Mouse (Mus musculus): ENCODE results near the gene Ror1. TPM values are rescaled to one million over a fixed set of nuclear protein-coding genes. Genes with fewer than 3 reads are reported as not detected.

Gene Ror1
- total RNA-seq, 2 experiments from 2014 or later, result 9.6 to 10.7 TPM

DNA sequence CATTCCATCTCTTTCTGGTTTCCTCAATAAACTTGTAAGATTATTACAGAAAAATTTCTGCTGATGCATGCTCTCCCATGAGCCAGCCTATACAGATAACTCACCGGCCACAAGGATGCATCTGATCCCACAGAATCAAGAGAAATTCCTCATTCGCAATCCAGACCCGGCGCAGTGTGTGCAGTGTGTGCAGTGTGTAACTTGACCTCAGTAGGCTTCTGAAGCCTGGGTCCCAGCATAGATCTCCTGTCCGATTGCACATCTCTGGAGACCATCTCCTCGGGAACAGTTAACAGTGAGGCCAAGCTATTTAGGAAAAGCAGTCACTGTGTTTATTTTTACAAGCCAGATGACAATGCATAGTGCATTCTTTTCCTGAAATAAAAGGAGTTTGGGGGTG lies 280.6 kb downstream of the Ror1 start:
- no peak for DNase-seq (ENCODE audit: low spot score in 2 of 2)

DNA sequence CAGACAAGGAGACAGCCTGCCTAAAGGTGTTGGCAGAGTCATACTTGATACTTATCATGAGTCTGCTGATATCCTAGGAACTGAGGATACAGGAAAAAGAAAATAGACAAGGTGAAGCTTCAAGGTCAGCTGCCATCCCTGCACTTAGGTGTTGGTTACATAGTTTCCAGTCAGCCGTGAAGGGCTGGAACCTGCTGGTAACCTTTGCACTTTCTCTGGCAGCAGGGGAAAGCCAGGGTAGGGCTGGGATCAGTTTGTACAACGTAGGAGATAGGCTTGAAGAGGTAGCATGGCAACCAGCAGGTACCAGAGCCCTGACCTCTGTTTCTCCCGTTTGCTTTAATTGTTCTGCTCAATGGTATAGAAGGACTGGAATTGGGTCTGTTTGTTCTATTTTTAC lies 281.6 kb downstream of the Ror1 start:
- no peak for DNase-seq (ENCODE audit: low spot score in 2 of 2)

- DNase-seq (ENCODE audit: low spot score in 2 of 2), result no peak
Measured at GRCm38 (mm10) chr4:100377996-100378395, 282.4 kb downstream of the Ror1 start.

- no peak for DNase-seq (ENCODE audit: low spot score in 2 of 2)
Measured at GRCm38 (mm10) chr4:100381760-100382159, 286.2 kb downstream of the Ror1 start.

- DNase-seq (ENCODE audit: low spot score in 2 of 2), result no peak
Measured at GRCm38 (mm10) chr4:100386272-100386988, 290.8 kb downstream of the Ror1 start.

- no peak for DNase-seq (ENCODE audit: low spot score in 2 of 2)
Measured at GRCm38 (mm10) chr4:100390436-100390835, 294.8 kb downstream of the Ror1 start.

- no peak for DNase-seq (ENCODE audit: low spot score in 2 of 2)
Measured at GRCm38 (mm10) chr4:100391021-100391420, 295.4 kb downstream of the Ror1 start.

- DNase-seq (ENCODE audit: low spot score in 2 of 2), result no peak
Measured at GRCm38 (mm10) chr4:100393374-100394061, 297.9 kb downstream of the Ror1 start.

GRCm38 (mm10) chr4:100395407-100395806 lies 299.8 kb downstream of the Ror1 start:
- DNase-seq (ENCODE audit: low spot score in 2 of 2), result peak in 1 of 2 experiments; percentile 33

GRCm38 (mm10) chr4:100398079-100398478 lies 302.5 kb downstream of the Ror1 start:
- DNase-seq (ENCODE audit: low spot score in 2 of 2), result no peak

- no peak for DNase-seq (ENCODE audit: low spot score in 2 of 2)
Measured at GRCm38 (mm10) chr4:100401078-100401477, 305.5 kb downstream of the Ror1 start.

DNA sequence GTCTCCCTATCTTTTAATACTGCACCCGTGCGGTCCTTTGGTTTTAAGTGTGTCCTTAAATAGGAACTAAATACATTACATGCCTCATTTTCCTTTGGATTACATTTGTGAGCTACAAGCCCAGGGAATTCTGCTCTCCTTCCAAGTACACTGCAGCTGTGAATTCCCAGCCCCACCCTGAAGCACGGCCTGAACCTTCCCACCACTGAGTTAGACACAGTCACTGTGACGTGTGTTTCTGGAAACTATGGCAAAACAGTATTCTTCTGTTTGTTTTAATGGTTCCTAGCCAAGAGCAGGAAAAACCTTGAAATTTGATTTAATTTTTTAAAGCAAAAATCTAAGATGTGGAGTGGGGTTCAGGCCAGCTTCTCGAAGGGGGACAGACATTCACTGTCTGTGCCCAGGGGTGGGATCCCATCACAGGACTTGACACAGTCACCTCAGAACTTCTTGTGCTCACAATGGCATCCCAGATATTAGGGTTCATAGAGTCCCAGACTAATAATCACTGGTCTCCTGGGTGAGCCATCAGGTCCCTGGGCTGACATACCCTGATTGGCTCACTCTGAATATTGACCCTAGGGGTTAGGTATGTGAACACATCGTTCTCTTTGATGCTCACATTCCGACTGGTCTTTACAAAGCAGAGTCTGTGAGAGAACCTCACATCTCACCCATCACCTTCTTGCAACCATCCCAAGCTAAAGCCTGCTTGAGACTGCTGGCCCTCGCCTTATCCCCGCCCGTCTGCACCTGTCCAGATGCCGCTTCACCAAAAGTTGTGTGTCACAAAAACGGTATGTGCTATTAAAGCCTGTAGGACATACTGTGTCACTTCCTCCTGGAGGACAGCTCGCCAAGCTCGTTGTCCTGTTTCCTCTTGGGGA lies 306.2 kb downstream of the Ror1 start:
- peak in 1 of 2 experiments; percentile 49 for DNase-seq (ENCODE audit: low spot score in 2 of 2)

- DNase-seq (ENCODE audit: low spot score in 2 of 2), result peak; percentile 65 to 82
Measured at GRCm38 (mm10) chr4:100407261-100407874, 311.8 kb downstream of the Ror1 start.

GRCm38 (mm10) chr4:100409521-100409920 lies 313.9 kb downstream of the Ror1 start:
- no peak for DNase-seq (ENCODE audit: low spot score in 2 of 2)

GRCm38 (mm10) chr4:100411841-100412539 lies 316.4 kb downstream of the Ror1 start:
- DNase-seq (ENCODE audit: low spot score in 2 of 2), result no peak

DNA sequence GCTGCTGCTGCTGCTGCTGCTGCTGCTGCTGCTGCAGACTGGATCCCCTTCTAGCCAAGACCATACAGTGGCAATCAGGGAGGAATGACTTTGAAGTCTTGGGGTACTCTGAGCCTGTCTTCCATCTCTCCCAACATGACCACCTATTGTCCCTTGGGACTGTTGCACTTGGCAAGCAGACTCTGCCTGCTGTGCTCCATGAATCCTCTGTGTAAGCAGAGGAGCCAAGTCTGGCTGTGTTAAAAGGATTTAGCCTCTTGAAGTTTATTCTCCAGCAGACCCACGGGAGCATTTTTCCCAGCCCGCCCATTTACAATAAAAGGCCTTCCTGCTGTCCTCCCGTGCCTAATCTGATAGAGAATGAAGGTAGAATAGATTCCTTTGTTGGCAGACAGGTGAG lies 327.2 kb downstream of the Ror1 start:
- DNase-seq (ENCODE audit: low spot score in 2 of 2), result no peak

DNA sequence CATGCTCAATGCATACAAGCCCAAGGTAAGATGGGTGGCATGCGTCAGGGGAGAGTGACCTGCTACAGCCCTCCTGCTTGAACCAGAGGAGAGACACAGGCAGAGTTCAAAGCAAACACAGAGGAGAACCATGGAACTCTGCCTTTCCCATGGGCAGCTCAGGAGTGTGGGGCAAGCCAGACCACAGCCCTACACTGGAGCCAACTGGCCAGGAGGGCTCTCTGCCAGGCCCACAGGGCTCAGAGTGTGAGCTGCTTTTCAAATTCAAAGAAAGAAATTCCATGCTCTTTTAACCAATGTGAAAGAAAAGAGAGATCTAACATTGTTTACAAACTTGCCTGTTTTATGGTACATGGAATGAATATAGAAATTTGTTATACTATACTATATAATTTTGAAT lies 330.5 kb downstream of the Ror1 start:
- DNase-seq (ENCODE audit: low spot score in 2 of 2), result no peak

DNA sequence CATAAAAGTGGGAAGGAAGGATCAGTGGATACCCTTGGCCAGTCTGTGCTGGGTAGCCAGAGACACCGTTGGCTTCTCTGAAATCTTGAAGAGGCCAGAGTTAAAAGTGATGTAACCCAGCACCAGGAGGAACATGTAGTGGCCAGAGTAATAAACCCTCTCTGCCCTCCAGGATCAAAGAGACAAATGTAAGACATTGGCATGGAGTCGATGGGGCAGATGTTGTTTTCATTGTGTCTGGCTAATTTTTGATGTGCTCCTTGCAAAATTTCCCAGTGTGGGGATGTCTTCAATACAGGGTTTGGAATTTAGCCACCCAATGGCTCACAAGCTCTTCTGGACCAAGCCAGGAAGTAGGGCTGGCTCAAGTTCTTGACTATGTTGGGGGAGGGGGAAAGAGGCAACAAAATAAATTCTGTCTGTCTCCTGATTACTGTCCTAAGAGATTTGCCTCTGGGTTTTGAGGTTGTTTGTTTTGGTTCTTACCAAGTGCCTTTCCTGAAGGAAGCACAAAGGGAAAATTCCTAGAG lies 333.8 kb downstream of the Ror1 start:
- DNase-seq (ENCODE audit: low spot score in 2 of 2), result no peak

DNA sequence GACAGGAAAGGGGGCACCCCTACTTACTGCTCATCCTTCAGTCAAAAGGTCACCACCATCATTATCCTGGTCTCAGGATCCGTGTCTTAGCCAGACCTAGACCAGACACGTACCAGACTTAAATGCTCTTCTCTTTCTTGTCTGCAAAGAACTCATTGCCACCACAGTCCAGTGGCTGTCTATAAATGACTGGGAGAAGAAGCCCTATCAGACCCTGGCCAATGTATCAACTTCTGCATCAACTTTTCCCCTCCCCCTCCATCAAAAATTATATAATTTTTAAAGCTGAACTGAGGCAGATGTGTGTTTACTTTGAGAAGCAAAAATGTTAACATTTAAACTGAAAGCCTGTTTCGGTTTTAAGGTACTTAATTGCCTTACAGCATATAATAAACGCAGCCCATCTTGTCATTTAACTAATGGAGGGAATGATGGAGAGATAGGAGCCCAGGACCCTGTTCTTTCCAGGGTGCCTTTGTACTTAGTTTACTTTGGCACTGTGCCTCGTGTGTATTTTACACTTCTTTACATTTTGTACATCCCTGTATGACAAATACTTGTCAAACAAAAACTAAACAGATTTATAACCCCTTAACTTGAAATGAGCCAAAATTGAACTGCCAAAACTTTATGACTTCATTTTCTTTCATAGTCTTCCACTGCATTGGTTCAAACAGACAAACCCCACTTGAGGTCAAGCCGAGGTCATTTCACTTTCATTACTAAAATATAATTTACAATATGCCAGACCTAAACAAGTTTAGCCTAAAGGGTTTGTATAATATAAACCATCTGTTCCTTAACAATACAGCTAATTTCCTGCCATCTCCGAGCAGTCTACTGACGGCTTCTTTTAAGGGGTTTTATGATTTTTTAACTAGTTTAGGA lies 339.9 kb downstream of the Ror1 start:
- DNase-seq (ENCODE audit: low spot score in 2 of 2), result no peak
